Mouse (Mus musculus) embryo, embryonic 9.5 days (tissue): Measurements from ENCODE around the gene Cluh.

Experiments used
- DNase-seq: peaks from one replicate; pipeline ENCODE4 v3.0.0-alpha.2; 2017; ENCODE audit errors: extremely low spot score

Cluh gene

DNA sequence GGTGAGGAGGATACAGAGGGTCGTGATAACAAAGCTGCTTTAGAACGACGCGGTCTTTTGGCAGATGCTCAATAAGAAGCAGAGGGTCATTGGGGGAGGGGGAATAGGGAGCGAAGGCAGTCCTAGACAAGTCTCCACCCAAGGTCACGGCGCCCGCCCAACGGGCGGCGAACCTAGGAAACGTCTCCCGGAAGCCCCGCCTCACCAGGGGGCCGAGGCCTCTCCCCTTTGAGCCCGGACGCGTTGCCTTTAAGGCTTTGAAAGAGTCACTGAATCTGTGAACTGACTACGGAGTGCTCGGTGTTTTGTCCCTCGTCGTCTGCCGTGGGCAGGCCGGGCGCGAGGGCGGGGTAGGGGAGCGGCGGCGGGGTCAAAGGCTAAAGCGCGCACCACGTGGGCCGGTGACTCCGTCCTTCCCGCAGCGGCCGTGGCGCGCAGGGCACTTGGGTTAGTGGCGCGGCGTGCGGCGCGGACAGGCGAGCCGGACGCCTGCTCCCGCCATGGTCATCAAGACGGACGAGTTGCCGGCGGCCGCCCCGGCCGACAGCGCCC is at the start of gene Cluh:
Gene Cluh (plus strand): TSS at position 401 of the 552 bp plus-strand sequence.
- DNase-seq = peak; percentile 96

DNA sequence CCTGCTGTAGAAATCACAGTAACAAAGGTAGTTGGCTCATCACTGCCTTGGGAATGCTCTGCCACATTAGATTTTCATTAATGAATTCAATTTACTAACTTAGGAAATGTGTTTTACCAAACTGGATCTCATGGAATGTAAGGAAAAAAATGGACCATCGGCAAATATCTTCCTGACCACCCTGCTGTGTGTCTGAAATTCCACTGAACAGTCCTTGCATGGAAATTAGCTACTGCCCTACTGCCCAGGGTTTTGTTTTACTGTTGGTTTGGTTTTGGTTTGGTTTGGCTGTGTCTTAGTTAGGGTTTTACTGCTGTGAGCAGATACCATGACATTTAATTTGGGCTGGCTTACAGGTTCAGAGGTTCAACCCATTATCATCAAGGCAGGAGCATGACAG is 47.0 kb upstream of the Cluh start:
- DNase-seq = no peak

DNA sequence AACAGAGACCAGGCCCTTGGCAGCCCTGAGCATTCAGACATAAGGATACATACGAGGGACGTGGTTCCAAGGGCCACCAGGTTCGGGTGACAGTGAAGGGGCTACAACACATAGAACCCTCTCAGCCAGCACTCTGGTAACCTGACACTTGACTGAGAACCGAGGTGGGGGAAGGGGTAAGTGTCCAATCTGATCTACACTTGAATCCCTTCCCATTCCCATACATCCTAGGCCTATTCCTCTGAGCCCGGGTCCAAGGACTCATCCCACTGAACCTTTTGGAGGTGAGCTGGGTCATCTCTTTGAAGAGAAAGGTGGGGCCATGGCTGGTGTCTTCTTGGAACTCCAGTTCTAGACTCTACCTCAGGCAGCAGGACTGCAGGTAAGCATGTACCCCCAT is 39.2 kb upstream of the Cluh start:
- DNase-seq = no peak

- DNase-seq = peak; percentile 39
Measured at GRCm38 (mm10) chr11:74610545-74611176, 38.6 kb upstream of the Cluh start, which contains the start of gene Rap1gap2. Gene Rap1gap2, minus strand, starts transcription at chr11:74610915.

DNA sequence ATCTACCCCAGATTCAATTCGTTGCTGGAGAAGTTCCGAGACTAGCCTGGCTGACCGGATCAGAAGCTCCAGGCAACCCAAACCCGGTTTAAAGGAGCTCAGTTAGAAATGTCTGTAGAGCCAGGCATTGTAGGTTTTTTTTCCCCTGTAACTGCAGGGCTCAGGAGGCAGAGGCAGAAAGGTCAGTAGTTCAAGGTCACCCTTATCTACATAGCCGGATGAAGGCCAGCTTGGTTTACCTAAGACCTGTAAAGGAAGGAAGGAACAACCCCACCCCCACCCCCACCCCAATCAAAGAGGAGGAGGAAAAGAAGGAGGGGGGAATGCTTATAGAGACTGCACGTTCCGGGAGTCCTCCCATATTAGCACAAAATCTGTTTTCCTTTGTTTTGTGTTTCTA is 37.9 kb upstream of the Cluh start:
- DNase-seq = no peak

DNA sequence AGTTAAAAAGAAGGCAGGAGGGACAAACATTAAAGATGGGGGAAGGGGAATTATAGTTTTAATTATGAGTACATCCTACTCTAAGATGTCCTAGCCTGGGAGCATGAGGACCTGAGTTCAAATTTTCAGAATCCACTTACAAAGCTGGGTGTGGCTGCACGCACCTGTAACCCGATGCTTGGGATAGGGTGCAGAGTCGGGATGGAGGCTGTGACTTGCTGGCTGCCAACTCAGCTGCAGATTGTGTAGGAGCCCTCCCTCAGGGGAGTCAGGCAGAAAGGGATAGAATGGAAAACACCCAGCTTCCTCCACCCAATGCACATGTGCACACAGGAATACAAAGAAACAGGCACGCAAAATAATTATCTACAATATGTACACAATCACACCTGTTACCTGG is 35.9 kb upstream of the Cluh start:
- DNase-seq = no peak

DNA sequence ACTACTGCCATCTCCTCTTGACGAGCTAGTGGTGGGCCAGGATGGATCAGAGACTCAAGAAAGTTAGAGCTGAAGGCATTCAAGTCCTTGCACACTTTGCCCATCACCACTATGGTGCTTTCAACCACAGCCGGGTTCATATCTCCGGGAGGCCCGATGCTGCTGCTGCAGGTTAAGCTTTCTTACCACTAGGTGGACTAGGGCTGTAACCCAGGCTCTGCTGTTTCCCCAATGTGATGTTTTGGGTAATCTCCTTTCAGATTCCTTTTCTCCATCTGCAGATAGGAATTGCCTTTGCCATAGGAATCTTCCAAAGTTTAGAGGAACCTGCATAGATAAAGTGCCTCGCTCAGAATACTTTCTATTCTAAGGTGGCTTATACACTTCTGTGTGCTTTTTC is 33.7 kb upstream of the Cluh start:
- DNase-seq = no peak

DNA sequence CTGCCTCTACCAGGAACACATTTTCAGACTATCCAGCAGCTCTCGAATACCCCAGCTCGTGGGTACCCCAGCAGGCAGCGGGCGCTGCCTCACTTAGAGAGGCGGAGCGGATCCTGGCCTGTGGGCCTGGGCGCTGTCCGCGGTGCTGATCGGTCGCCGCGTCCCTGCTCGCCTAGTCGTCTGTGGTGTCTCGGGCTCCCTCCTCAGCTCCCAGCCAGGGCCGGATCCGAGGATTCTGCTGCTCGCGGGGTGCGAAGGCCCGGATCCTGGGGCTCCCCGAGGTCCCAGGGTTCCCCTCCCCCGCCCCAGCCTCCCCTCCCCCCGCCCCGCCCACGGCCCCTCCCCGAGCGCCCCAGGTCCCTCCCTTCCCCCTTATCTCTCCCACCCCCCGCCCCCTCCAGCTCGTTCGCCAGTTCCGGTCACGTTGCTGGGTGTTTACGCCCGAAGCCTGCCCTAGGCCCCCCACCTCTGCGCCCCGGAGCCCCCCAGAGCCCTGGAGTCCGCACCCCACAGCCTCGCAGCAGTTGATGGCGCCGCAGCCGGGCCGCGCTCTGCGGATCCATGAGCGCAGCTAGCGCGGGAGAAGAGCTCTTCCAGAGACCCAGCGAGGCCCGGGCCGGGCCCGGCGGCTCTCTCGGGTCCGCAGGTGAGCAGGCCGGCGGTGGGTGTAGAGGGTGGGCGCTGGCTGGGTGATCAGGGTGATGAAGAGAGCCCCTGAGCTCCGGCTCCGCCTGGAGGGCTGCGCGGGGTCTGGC is 29.9 kb upstream of the Cluh start, which contains the start of gene Ccdc92b:
Gene Ccdc92b (plus strand): TSS at position 405 of the 755 bp plus-strand sequence.
- DNase-seq = peak; percentile 89

GRCm38 (mm10) chr11:74619956-74620300 is 29.4 kb upstream of the Cluh start:
- DNase-seq = no peak

- no peak for DNase-seq
Measured at GRCm38 (mm10) chr11:74621974-74622669, 27.2 kb upstream of the Cluh start.

DNA sequence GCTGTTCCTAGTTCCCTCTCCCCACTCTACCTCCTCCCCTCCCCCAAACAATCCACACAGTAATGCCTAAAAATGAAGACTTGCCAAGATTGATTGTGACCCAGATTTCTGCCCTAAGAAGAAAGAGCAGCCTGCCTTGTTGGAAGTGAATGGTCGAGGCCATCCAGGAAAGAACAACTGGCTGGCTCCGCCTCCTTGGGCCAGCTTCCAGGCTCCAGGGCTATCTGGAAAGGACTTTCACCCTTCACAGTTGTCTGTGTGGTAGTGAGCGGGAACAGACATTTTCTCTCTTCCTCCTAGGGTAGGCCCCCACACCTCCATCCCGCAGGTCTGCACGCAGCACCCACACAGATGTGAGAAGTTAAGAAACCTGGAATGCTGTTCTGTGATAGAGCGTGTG is 25.6 kb upstream of the Cluh start:
- DNase-seq = no peak

DNA sequence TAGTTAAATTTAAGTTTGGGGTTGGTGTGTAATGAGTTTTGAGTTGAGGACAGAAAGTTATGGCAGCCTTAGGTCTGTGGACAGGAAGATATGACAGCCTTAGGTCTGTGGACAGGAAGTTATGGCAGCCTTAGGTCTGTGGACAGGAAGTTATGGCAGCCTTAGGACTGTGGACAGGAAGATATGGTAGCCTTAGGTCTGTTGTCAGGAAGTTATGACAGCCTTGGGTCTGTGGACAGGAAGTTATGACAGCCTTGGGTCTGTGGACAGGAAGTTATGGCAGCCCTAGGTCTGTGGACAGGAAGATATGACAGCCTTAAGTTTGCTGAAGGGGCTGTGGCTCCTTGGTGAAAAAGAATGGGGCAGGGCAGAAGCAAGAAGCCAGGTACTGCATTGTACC is 24.0 kb upstream of the Cluh start:
- DNase-seq = no peak

DNA sequence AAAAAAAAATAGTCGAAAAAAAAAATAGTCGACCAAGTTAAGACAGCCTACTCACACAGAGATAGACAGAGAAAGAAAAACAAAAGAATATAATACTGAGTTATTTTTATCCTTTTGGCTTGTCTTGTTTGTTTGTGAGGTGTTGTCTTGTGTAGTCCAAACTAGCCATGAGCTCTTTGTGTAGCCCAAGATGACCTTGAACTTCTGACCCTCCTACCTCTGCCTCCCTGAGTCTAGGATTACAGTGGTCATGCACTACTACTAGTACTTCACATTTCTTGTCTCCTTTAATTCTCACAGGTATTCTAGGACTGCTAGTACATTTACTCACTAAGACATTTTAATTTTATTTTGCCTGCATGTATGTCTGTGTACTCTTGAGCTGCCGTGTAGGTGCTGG is 21.8 kb upstream of the Cluh start:
- DNase-seq = no peak

DNA sequence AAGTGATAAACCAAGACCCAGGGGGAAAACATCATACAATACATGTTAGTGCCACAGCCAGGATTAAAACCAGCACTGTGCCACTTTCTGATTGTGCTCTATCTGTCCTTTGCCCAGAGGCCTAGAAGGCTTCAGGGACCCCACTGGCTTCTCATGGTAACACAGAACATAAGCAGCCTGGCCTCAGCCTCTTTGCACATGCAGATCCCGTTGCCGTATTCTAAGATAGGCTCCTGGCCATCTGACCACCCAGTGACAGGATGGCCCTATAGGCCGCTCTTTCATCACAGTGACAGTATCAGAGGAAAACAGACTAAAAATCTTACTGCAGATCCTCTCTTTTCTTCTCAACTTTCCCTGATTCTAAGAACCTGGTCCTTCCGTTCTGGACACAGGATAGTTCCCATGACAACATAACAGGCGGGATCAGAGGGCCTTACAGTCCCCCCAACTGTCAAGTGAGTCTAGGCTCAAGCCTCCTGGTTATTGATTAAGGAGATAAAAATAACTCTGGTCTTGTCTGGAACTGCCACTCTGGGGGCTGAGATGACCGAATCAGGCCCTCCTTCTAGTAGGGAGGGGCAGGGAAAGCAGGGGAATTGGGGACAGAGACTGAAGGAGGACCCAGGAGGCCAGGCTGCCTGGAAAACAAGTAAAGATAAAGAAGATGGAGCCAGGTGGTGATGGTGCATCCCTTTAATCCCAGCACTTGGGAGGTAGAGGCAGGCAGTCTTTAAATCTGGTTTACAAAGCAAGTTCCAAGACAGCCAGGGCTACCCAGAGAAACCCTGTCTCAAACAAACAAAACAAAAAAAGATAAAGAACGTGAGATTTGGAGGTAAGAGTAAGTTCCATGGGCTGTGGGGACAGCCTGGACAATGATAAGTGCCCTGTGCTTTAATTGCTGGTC is 17.2 kb upstream of the Cluh start:
- DNase-seq = no peak

GRCm38 (mm10) chr11:74634490-74635275 is 14.6 kb upstream of the Cluh start:
- DNase-seq = peak; percentile 77

GRCm38 (mm10) chr11:74637486-74637885 is 11.8 kb upstream of the Cluh start:
- no peak for DNase-seq

- peak; percentile 76 for DNase-seq
Measured at GRCm38 (mm10) chr11:74637971-74638790, 11.1 kb upstream of the Cluh start.

- DNase-seq = no peak
Measured at GRCm38 (mm10) chr11:74638791-74639411, 10.4 kb upstream of the Cluh start.

- DNase-seq = no peak
Measured at GRCm38 (mm10) chr11:74639628-74640027, 9.7 kb upstream of the Cluh start.
